Mouse (Mus musculus): ENCODE results near the gene Nup35. TPM values are rescaled to one million over a fixed set of nuclear protein-coding genes. Genes with fewer than 3 reads are reported as not detected.

Gene Nup35
- polyA plus RNA-seq (2017; shearing (Covaris generic)): 10 to 100 TPM; 30.1 to 30.7 TPM

GRCm38 (mm10) chr2:80616854-80617737 is at the start of gene Nup35, which contains the start of gene Dusp19:
Gene Nup35 (plus strand): TSS chr2:80617236.
Gene Dusp19 (plus strand): TSS chr2:80617045.

GRCm38 (mm10) chr2:80581043-80581711 is 35.9 kb upstream of the Nup35 start, which contains the start of gene Nckap1:
Gene Nckap1 (minus strand): TSS chr2:80581380.

Other genes starting within 250 kb of the Nup35 start
- not detected for gene Frzb, start 169.6 kb upstream of the Nup35 start, polyA plus RNA-seq (2017; shearing (Covaris generic))
- 10 to 100 TPM in 1 of 2 experiments, 1 to 10 TPM in 1; 9.7 to 14.4 TPM for gene Nckap1, start 35.9 kb upstream of the Nup35 start, polyA plus RNA-seq (2017; shearing (Covaris generic))
- 10 to 100 TPM in 1 of 2 experiments, 1 to 10 TPM in 1; 10.0 to 15.4 TPM for gene Dusp19, start 191 bp upstream of the Nup35 start, polyA plus RNA-seq (2017; shearing (Covaris generic))